Mouse (Mus musculus) hindbrain, embryonic 12.5 days (tissue): ENCODE measurements around the gene Slc22a12. TPM values are rescaled to one million over a fixed set of nuclear protein-coding genes. Genes with fewer than 3 reads are reported as not detected.

Experiments used
- ATAC-seq: fragments of 200-750 bp; cut with Nextera tagmentation; 2 replicates; pipeline ENCODE4 v1.8.0; 2017; ENCODE audit warnings: moderate TSS enrichment; ENCODE audit not compliant: low FRiP score
- H3K27ac ChIP-seq: fragments of 300-500 bp; sonication (generic); 2 replicates; pipeline ENCODE4 v1.5.1; 2016; ENCODE audit warnings: mild to moderate bottlenecking
- H3K27me3 ChIP-seq: fragments of 300-500 bp; sonication (generic); 2 replicates; pipeline ENCODE4 v1.6.1; 2016; ENCODE audit warnings: mild to moderate bottlenecking
- H3K36me3 ChIP-seq: fragments of 300-500 bp; sonication (generic); 2 replicates; pipeline ENCODE4 v1.6.1; 2016; ENCODE audit warnings: mild to moderate bottlenecking
- H3K4me1 ChIP-seq: fragments of 300-500 bp; sonication (generic); 2 replicates; pipeline ENCODE4 v1.6.1; 2016
- H3K4me2 ChIP-seq: fragments of 300-500 bp; sonication (generic); replicated peaks from 2 replicates; pipeline ENCODE4 v1.6.1; 2016; ENCODE audit warnings: mild to moderate bottlenecking
- H3K4me3 ChIP-seq: fragments of 300-500 bp; sonication (generic); 2 replicates; pipeline ENCODE4 v1.5.1; 2016; ENCODE audit warnings: mild to moderate bottlenecking
- H3K9ac ChIP-seq: fragments of 300-500 bp; sonication (generic); 2 replicates; pipeline ENCODE4 v1.6.1; 2016; ENCODE audit warnings: mild to moderate bottlenecking, moderate library complexity
- H3K9me3 ChIP-seq: fragments of 300-500 bp; sonication (generic); replicated peaks from 2 replicates; pipeline ENCODE4 v1.6.1; 2016; ENCODE audit warnings: mild to moderate bottlenecking
- WGBS: fragments of 180-500 bp; shearing (Covaris S2); methylation state at CpG from one replicate; pipeline ENCODE4 v1.1.7; 2016; 5-methylcytosine and 5-hydroxymethylcytosine counted together
- polyA plus RNA-seq: library from polyadenylated mRNA; unstranded; fragments of >200 nt; fragmentation: Nextera tagmentation; extraction: Ambion mirVana; gene quantifications from 2 replicates; pipeline ENCODE4 v1.2.1, GENCODE M21; 2016

Slc22a12 gene
- polyA plus RNA-seq, 1 experiment from 2014 or later: not detected

DNA sequence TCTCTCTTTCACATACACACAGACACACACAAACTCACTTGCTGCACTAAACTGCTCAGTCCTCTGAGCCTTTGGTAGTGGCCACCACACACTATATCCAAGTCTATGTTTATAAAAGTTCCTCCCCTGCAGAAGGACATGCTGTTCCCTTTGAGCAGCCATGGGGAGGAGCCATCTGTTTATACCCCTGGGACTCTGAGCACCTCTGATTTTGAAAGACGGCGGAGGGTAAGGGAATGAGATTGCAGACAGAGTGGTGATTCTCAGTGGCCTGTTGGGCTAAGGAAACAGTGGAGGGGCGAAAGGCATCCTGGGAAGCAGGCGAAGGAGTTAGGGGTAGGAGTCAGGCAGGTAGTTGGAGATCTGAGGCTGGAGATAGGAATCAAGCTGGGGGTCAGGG is 3.2 kb downstream of the Slc22a12 start:
- 74% methylated on average over 4 of the region's 4 CpGs for WGBS
- ATAC-seq: no peak
- no peaks in the 10 kb centered on the region for H3K9me3 ChIP-seq

DNA sequence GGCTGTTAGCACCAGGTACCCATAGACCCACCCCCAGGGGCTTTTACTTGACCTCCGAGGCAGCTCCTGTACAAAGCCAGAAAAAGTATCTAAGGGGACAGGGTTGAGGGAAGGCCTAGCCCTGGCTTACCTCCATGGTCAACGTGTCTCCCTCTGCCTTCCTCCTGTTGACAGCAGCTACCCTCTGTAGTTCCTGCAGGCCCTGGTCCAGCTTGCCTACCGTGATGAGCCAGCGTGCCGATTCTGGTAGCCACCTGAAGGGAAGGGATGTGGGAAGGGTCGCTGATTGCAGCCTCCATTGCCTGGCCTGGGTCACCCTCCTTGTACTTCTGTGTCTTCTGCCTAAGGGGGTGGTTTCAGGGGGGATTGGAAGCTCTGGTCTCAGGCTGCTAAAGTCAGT is 4.3 kb downstream of the Slc22a12 start:
- no peaks in the 10 kb centered on the region for H3K36me3 ChIP-seq
- no peak overlapping the region for H3K9ac ChIP-seq
- 89% methylated on average over 6 of the region's 6 CpGs for WGBS
- H3K4me1 ChIP-seq: peaks cover 6% of the 10 kb centered on the region
- no peak for ATAC-seq
- no peak overlapping the region for H3K4me2 ChIP-seq
- H3K4me3 ChIP-seq: no peak overlapping the region
- no peaks in the 10 kb centered on the region for H3K27me3 ChIP-seq
- H3K9me3 ChIP-seq: no peaks in the 10 kb centered on the region
- no peak overlapping the region for H3K27ac ChIP-seq

More for the DNA sequence above, 3.2 kb downstream of the Slc22a12 start:
- Histone ChIP-seq H3K4me1 (no peaks in the 10 kb centered on the region), H3K27me3 (no peaks in the 10 kb centered on the region), H3K4me3 (no peak overlapping the region), H3K9ac (no peak overlapping the region), H3K36me3 (no peaks in the 10 kb centered on the region), H3K27ac (no peak overlapping the region), H3K4me2 (no peak overlapping the region)

DNA sequence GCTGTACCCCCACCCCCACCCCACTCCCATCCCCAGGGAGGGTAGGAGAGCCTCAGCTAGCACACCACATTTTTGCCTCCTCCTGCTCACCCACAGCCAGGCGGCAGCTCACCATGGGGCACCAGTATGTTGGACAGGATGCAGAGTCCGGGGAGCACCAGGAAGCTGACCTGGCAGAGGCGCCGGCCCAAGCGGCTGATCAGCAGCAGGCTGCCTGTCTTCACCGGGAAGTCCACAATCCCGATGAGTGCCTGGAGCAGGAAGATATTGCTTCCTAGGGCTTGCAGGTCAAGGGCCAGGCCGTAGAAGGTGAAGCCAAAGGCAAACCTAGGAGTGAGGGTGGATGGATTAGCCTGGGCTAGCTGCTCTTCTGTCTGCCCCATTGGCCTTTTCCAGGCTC is 5.3 kb downstream of the Slc22a12 start:
- Histone ChIP-seq H3K9me3 (no peaks in the 10 kb centered on the region), H3K4me2 (no peak overlapping the region), H3K4me3 (no peak overlapping the region), H3K27me3 (no peaks in the 10 kb centered on the region), H3K27ac (no peak overlapping the region), H3K36me3 (no peaks in the 10 kb centered on the region), H3K4me1 (peaks cover 17% of the 10 kb centered on the region), H3K9ac (no peak overlapping the region)
- ATAC-seq: no peak
- WGBS: 71% methylated on average over 8 of the region's 8 CpGs

DNA sequence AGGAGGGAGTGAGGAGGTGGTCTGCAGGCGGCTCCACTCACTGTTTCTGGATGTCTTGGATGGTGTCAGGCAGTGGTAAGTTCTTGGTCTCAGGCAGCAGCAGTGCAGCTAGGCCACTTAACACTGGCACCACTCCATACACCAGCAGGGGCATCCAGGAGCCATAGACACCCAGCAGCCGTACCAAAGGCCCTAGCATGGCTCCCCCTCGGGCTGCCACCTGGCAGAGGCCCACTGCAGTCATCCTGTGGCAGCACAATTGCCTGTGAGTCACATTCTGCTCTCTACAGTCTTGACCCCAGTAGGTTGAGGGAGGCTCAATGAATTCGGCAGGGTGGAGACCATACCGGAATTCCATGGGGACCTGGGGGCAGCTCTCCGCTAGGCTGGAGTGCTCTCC is 6.1 kb downstream of the Slc22a12 start:
- Histone ChIP-seq H3K4me1 (peaks cover 25% of the 10 kb centered on the region), H3K27ac (no peak overlapping the region), H3K4me2 (no peak overlapping the region), H3K9ac (no peak overlapping the region), H3K9me3 (no peaks in the 10 kb centered on the region), H3K4me3 (no peak overlapping the region), H3K27me3 (peaks cover 4% of the 10 kb centered on the region; the same call in 1 of the 2 replicates), H3K36me3 (no peaks in the 10 kb centered on the region)
- WGBS: 71% methylated on average over 6 of the region's 6 CpGs
- no peak for ATAC-seq

DNA sequence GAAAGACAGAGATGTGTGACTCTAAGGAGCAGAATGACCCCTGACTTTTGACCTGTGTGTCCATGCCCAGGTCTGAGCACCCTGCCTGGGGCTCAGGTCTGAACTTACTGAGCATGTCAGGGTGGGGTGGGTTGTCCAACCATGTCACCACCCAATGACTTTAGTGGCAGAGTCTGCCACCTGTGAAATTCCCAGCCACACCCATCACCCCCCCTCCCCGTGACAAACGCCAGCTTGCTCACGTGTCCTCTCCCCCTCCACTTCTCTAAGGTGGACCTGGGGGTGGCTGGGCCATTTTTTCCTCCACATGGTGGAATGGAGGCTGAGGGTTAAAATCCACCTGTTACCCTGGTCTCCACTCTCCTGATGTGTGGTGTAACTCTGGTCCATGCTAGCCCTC is 6.6 kb downstream of the Slc22a12 start:
- no peak for ATAC-seq
- Histone ChIP-seq H3K27me3 (peaks cover 6% of the 10 kb centered on the region; the same call in 1 of the 2 replicates), H3K4me2 (no peak overlapping the region), H3K4me1 (peaks cover 30% of the 10 kb centered on the region), H3K36me3 (no peaks in the 10 kb centered on the region), H3K9me3 (no peaks in the 10 kb centered on the region), H3K27ac (no peak overlapping the region), H3K4me3 (no peak overlapping the region), H3K9ac (no peak overlapping the region)
- WGBS: 84% methylated on average over 3 of the region's 3 CpGs

DNA sequence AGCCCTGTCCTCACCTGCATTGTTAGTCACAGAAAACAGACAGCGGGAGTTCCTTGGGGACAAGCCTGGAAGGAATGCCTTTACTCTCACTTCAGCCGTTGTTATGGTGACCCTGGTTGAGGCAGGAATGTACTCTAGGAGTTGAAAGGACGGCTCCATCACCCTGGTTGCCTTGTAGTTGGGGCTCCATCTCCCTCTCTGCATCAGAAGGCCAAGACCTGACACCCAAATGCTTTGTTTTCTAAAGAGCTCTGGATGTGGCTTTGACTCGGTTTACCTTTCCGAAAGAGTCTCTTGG is 8.8 kb downstream of the Slc22a12 start:
- H3K4me2 ChIP-seq: no peak overlapping the region
- peaks cover 6% of the 10 kb centered on the region; the same call in 1 of the 2 replicates for H3K27me3 ChIP-seq
- no peak overlapping the region for H3K4me3 ChIP-seq
- 38% methylated on average over 5 of the region's 5 CpGs for WGBS
- H3K4me1 ChIP-seq: peaks cover 44% of the 10 kb centered on the region
- no peak for ATAC-seq
- H3K9ac ChIP-seq: no peak overlapping the region
- H3K27ac ChIP-seq: 0 out of 2 replicates have a peak overlapping the region, but pooled peaks have one; percentile 36
- H3K36me3 ChIP-seq: no peaks in the 10 kb centered on the region
- H3K9me3 ChIP-seq: no peaks in the 10 kb centered on the region

DNA sequence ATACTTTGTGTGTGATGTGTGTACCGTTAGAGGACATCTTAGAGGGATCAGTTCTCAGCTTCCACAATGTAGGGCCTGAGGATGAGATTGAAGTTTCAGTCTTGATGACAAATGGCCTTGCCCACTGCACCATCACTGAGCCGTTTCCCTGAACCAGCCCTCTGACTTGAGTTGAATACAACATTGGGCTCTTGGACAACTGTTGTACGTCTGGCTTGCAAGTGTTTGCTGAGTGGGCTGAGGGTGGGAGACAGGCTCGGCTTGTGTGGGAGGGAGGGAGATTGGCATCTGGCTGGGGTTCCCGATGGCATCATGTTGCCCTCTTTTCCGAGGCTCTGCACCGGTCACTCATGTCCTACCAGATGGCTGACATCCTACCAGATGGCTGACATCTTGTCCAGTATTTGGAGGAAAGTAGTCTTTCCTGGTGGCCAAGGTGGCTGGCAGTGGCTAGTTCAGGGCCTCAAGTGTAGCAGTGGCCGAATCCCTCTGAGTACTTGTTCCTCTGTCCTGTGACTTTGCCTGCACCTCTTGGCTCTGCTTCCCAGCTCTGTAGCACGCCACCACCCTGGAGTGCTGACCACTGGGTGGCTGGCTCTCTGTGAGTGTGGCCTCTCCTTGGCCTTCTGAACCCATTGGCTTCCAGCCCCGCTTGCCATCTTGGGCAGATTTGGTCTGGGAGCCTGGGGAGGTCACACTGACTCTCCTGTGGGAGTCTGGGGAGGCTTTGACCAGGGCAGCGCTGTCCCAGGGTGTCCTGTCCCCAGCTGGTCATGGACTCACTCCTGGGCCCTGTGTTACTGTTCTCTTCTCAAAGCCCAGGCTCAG is 9.3 kb downstream of the Slc22a12 start:
- WGBS: 57% methylated on average over 11 of the region's 11 CpGs
- peaks cover 6% of the 10 kb centered on the region; the same call in 1 of the 2 replicates for H3K27me3 ChIP-seq
- H3K4me2 ChIP-seq: 0 out of 2 replicates have a peak overlapping the region, but pooled peaks have one; percentile 69
- H3K36me3 ChIP-seq: no peaks in the 10 kb centered on the region
- no peaks in the 10 kb centered on the region for H3K9me3 ChIP-seq
- no peak overlapping the region for H3K4me3 ChIP-seq
- H3K27ac ChIP-seq: peak overlapping the region; percentile 36; the same call in 1 of the 2 replicates
- no peak overlapping the region for H3K9ac ChIP-seq
- no peak for ATAC-seq
- H3K4me1 ChIP-seq: peaks cover 49% of the 10 kb centered on the region

DNA sequence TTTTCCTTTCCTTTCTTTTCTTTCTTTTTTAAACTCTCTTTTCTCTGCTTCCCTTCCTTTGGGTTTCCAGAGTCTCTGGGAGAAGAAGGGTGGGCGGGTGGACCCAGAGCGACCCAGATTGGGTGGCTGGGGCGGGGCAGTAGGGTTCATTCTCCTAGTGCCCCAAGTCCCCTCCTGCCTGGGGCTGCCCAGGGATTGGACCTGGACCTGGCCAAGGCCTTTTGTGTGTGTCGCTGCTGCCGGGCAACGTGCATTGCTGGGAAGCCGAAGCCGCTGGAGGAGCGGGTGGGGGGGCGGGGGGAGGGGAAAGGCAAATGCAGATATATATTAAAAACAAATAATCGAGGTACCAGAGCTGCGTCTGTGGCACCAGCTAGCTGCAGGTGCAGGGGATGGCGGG is 10.2 kb downstream of the Slc22a12 start:
- 2% methylated on average over 12 of the region's 13 CpGs for WGBS
- no peak for ATAC-seq
- H3K4me3 ChIP-seq: peak overlapping the region; percentile 38; the same call in 1 of the 2 replicates
- H3K9ac ChIP-seq: peak overlapping the region; percentile 63
- H3K27me3 ChIP-seq: peaks cover 6% of the 10 kb centered on the region; the same call in 1 of the 2 replicates
- peaks cover 49% of the 10 kb centered on the region for H3K4me1 ChIP-seq
- H3K4me2 ChIP-seq: peak overlapping the region; percentile 69
- no peaks in the 10 kb centered on the region for H3K9me3 ChIP-seq
- H3K27ac ChIP-seq: peak overlapping the region; percentile 82
- H3K36me3 ChIP-seq: no peaks in the 10 kb centered on the region

DNA sequence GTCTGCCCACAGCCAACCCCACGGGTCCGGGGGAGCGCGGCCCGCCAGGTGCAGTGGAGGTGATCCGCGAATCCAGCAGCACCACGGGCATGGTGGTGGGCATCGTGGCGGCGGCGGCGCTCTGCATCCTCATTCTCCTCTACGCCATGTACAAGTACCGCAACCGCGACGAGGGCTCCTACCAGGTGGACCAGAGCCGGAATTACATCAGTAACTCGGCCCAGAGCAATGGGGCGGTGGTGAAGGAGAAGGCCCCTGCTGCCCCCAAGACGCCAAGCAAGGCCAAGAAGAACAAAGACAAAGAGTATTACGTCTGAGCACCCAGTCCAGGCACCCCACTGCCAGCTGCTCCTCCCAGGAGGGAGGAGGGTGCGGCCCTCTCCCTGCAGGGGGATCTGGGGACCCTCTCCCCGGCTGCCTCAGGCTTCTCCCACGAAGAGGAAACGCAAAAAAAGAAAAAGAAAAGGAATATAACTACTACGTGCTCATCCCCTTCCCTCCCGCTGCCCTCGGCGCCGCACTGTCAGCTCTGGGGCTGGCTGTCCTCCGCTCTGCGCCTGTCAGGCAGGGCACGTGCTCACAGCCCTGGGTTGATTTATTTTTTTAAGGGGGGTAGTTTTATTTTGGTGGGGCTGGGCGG is 10.9 kb downstream of the Slc22a12 start:
- H3K4me1 ChIP-seq: peaks cover 49% of the 10 kb centered on the region

DNA sequence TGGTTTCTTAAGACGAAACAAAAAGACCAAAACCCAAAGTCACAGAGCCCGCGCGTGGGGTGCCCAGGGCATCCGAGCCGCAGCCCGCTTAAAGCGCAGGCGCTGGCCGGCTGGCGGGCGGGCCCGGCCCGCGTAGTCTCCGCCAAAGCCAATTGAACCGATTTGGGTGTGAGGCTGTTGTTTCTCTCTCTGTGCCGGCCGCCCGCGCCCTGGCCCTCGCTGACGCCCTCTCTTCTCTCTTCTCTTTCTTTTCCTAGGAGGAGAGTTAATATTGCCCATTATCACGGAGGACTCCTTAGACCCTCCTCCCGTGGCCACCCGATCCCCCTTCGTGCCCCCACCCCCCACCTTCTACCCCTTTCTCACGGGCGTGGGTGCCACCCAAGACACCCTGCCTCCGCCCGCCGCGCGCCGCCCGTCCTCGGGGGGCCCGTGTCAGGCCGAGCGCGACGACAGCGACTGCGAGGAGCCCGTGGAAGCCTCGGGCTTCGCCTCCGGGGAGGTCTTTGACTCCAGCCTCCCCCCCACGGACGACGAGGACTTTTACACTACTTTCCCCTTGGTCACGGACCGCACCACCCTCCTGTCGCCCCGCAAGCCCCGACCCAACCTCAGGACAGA is 11.7 kb downstream of the Slc22a12 start:
- H3K4me1 ChIP-seq: peaks cover 49% of the 10 kb centered on the region
- under 1% methylated on average over 50 of the region's 56 CpGs for WGBS

More for the DNA sequence above, 10.9 kb downstream of the Slc22a12 start:
- Histone ChIP-seq H3K27ac (peak overlapping the region; percentile 82), H3K36me3 (no peaks in the 10 kb centered on the region; the same call in 1 of the 2 replicates), H3K4me2 (peak overlapping the region; percentile 69), H3K9me3 (no peaks in the 10 kb centered on the region), H3K9ac (peak overlapping the region; percentile 63), H3K4me3 (peak overlapping the region; percentile 38), H3K27me3 (peaks cover 6% of the 10 kb centered on the region; the same call in 1 of the 2 replicates)
- peak; percentile 55 for ATAC-seq
- under 1% methylated on average over 36 of the region's 36 CpGs for WGBS

DNA sequence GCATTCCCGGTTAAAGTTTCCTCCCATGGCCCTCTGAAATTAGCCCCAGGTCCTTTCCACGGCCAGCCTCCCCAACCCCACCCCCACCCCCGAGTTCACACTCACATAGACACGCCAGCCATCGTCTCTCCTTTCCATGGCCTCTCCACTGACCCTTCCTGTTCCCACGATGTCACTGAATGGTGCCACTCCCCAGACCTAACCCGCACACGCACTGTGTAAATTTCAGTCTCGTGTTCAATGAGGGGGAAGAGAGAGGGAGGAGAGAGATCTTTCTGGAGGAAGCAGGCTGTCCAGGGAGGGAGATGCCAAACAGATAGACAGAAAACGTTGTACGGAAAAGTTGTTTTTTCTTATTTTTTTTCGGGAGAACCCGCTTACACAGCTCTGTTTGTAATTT is 12.5 kb downstream of the Slc22a12 start:
- Histone ChIP-seq H3K27me3 (peaks cover 6% of the 10 kb centered on the region; the same call in 1 of the 2 replicates), H3K4me2 (peak overlapping the region; percentile 36), H3K4me3 (no peak overlapping the region), H3K9ac (peak overlapping the region; percentile 51; the same call in 1 of the 2 replicates), H3K36me3 (no peaks in the 10 kb centered on the region; the same call in 1 of the 2 replicates), H3K4me1 (peaks cover 49% of the 10 kb centered on the region), H3K27ac (peak overlapping the region; percentile 52; the same call in 1 of the 2 replicates), H3K9me3 (no peaks in the 10 kb centered on the region)
- ATAC-seq: no peak
- 15% methylated on average over 13 of the region's 13 CpGs for WGBS

More for the DNA sequence above, 11.7 kb downstream of the Slc22a12 start:
- Histone ChIP-seq H3K9ac (peak overlapping the region; percentile 63), H3K4me2 (peak overlapping the region; percentile 69), H3K36me3 (no peaks in the 10 kb centered on the region; the same call in 1 of the 2 replicates), H3K27ac (peak overlapping the region; percentile 82), H3K4me3 (peak overlapping the region; percentile 38), H3K27me3 (peaks cover 6% of the 10 kb centered on the region; the same call in 1 of the 2 replicates), H3K9me3 (no peaks in the 10 kb centered on the region)
- ATAC-seq: peak; percentile 21; the same call in 1 of the 2 replicates
